Comparison of ENCODE assay signal across 8 mouse cellular contexts in the genomic region with DNA sequence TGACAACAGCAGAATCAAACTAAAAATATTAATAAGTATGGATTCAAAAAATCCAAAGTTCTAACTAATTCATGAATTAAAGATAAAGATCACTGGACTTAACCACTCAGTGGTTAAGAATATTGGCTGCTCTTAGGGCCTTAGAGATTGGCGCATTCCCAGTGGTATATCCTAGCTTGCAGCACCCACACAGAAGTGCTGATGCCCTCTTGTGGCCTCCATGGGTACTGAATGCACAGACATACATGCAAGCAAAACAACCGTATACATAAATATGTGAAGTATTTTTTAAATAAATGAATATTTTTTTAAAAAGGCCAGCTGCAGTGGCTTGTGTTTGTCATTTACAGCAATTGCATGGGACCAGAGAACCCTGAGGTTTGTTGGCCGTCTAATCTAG. TPM values are rescaled to one million over a fixed set of nuclear protein-coding genes. Genes with fewer than 3 reads are reported as not detected.
DNase-seq lines count a peak whose midpoint lies in the region; ATAC-seq and TF ChIP-seq lines count a peak whose summit lies in the region.

No protein-coding gene starts in this region.

- no peak for TF ChIP-seq POLR2A in MEL (IDR thresholded peaks at IDR 0.05; ENCODE audit: control insufficient read depth in 1 of 2, insufficient read depth in 1 of 2, low read depth in 1 of 2, low read length in 2 of 2, poor library complexity in 1 of 2)
- no peak for TF ChIP-seq POLR2A in cerebellum, adult 2 months (IDR thresholded peaks at IDR 0.05; ENCODE audit: borderline replicate concordance, insufficient read depth, low read length)

- no peaks in the 10 kb centered on the region for H3K79me2 ChIP-seq in MEL (ENCODE audit: control insufficient read depth, insufficient read depth, low read length, poor library complexity)

- peak; percentile 71 for DNase-seq in CD4-positive helper T cell, adult 2 months (ENCODE audit: low read depth, low spot score)
- DNase-seq in MEL (ENCODE audit: low read depth, low spot score): peak; percentile 86
- peak; percentile 72 to 74 for DNase-seq in cerebellum, adult 2 months
- peak; percentile 73 for DNase-seq in gastrocnemius, adult 18-20 months (ENCODE audit: low spot score)
- peak; percentile 89 for DNase-seq in kidney, postnatal 4 days
- peak; percentile 84 for DNase-seq in lung, postnatal 14 days
- DNase-seq in spleen, adult 18-20 months: peak; percentile 32 to 70

- H3K27me3 ChIP-seq in MEL (ENCODE audit: control insufficient read depth in 1 of 2, insufficient read depth in 2 of 2, low read length in 2 of 2): no peaks in the 10 kb centered on the region
- H3K27me3 ChIP-seq in cerebellum, adult 2 months (ENCODE audit: control insufficient read depth, insufficient read depth, low read length): no peaks in the 10 kb centered on the region

- H3K27ac ChIP-seq in MEL (ENCODE audit: control insufficient read depth, low read depth, low read length): no peak overlapping the region
- H3K27ac ChIP-seq in cerebellum, adult 2 months (ENCODE audit: insufficient read depth, low read length): no peak overlapping the region

- peaks cover 2 to 6% of the 10 kb centered on the region in 2 experiments; a peak in 3 of 4 replicates for H3K4me1 ChIP-seq in MEL (ENCODE audit: control insufficient read depth in 1 of 2, insufficient read depth in 2 of 2, low read length in 2 of 2)
- no peaks in the 10 kb centered on the region for H3K4me1 ChIP-seq in cerebellum, adult 2 months (ENCODE audit: control insufficient read depth, insufficient read depth, low read length)

- TF ChIP-seq RAD21 in MEL (IDR thresholded peaks at IDR 0.05; ENCODE audit: low read depth, low read length): peak; percentile 83

- H3K36me3 ChIP-seq in MEL (ENCODE audit: control insufficient read depth in 1 of 2, insufficient read depth in 2 of 2, low read length in 2 of 2): peaks cover 5 to 8% of the 10 kb centered on the region in 2 experiments

- H3K9ac ChIP-seq in MEL (ENCODE audit: control insufficient read depth, low read depth, low read length, poor library complexity, severe bottlenecking): no peak overlapping the region

- TF ChIP-seq CTCF in MEL (IDR thresholded peaks at IDR 0.05 in 2 of 3, conservative IDR thresholded peaks at IDR 0.05 in 1 of 3; ENCODE audit: control insufficient read depth in 1 of 3, insufficient read depth in 1 of 3, low read depth in 2 of 3, low read length in 3 of 3, poor library complexity in 1 of 3, severe bottlenecking in 1 of 3): peak; percentile 81 to 88 (median 85)
- peak; percentile 80 for TF ChIP-seq CTCF in cerebellum, adult 2 months (IDR thresholded peaks at IDR 0.05; ENCODE audit: borderline replicate concordance, insufficient read depth, low read depth, low read length)

- no peak for TF ChIP-seq EP300 in MEL (IDR thresholded peaks at IDR 0.05; ENCODE audit: low read depth in 1 of 2, low read length in 2 of 2)

- H3K9me3 ChIP-seq in MEL (replicated peaks; ENCODE audit: insufficient read depth, low read length): no peaks in the 10 kb centered on the region

- no peak; the same call in 1 of the 2 replicates for ATAC-seq in monocyte, adult 5-6 weeks (replicated peaks; ENCODE audit: insufficient number of reproducible peaks, low FRiP score, low TSS enrichment, poor library complexity, severe bottlenecking)

- WGBS in cerebellum, adult 2 months: 48% methylated on average over 3 of the region's 3 CpGs

- H3K4me3 ChIP-seq in MEL (ENCODE audit: control insufficient read depth in 1 of 2, insufficient read depth in 1 of 2, low read depth in 2 of 2, low read length in 2 of 2): no peak overlapping the region
- H3K4me3 ChIP-seq in cerebellum, adult 2 months (replicated peaks; ENCODE audit: insufficient read depth, low read depth, low read length): no peak overlapping the region

TF ChIP-seq in MEL, 35 proteins besides CTCF, POLR2A, EP300 and RAD21:
- TF ChIP-seq ELF1 (IDR thresholded peaks at IDR 0.05; ENCODE audit: low read depth, low read length) (no peak), ZNF384 (IDR thresholded peaks at IDR 0.05; ENCODE audit: low read depth, low read length) (peak; percentile 35; the same call in 1 of the 2 replicates), RCOR1 (IDR thresholded peaks at IDR 0.05; ENCODE audit: low read depth, low read length) (no peak), SMC3 (IDR thresholded peaks at IDR 0.05; ENCODE audit: low read depth, low read length) (peak; percentile 95), ZC3H11A (IDR thresholded peaks at IDR 0.05; ENCODE audit: low read depth, low read length) (peak; percentile 85), MXI1 (IDR thresholded peaks at IDR 0.05; ENCODE audit: low read depth, low read length) (no peak)

RNA-seq across cellular contexts. Expression of gene Slc24a1, which starts 48.0 kb away (rescaled TPM):
- total RNA-seq in MEL (2012; rRNA removed): not detected in 2 replicates
- polyA plus RNA-seq in MEL (2012; ENCODE audit: insufficient read depth in 1 of 2, insufficient read length in 2 of 2, low read depth in 1 of 2, low replicate concordance in 2 of 2, missing spikeins in 1 of 2): under 1 TPM in 1 of 2 experiments, not detected in 1; 0.07 TPM
- polyA plus RNA-seq in cerebellum, adult 2 months (2012; rRNA removed): 0.02 and 0.03 TPM in 2 replicates
- total RNA-seq in gastrocnemius, adult 18-20 months (2021): under 1 TPM in 1 of 2 experiments, not detected in 1; 0.05 TPM
- total RNA-seq in monocyte, adult 5-6 weeks (2017): 0.19 to 0.29 TPM (median 0.21 TPM) in 3 replicates

RNA-seq across cellular contexts. Expression of gene Ints14, which starts 57.3 kb away (rescaled TPM):
- 35.9 and 37.9 TPM in 2 replicates for total RNA-seq in MEL (2012; rRNA removed)
- 10 to 100 TPM in 1 of 2 experiments, not detected in 1; 54.1 TPM for polyA plus RNA-seq in MEL (2012; ENCODE audit: insufficient read depth in 1 of 2, insufficient read length in 2 of 2, low read depth in 1 of 2, low replicate concordance in 2 of 2, missing spikeins in 1 of 2)
- 24.1 and 26.4 TPM in 2 replicates for polyA plus RNA-seq in cerebellum, adult 2 months (2012; rRNA removed)
- 10 to 100 TPM; 14.3 to 14.6 TPM for total RNA-seq in gastrocnemius, adult 18-20 months (2021)
- 17.2 to 23.3 TPM (median 19.5 TPM) in 3 replicates for total RNA-seq in monocyte, adult 5-6 weeks (2017)
